ENCODE assay signal across 8 mouse cellular contexts in the genomic region with DNA sequence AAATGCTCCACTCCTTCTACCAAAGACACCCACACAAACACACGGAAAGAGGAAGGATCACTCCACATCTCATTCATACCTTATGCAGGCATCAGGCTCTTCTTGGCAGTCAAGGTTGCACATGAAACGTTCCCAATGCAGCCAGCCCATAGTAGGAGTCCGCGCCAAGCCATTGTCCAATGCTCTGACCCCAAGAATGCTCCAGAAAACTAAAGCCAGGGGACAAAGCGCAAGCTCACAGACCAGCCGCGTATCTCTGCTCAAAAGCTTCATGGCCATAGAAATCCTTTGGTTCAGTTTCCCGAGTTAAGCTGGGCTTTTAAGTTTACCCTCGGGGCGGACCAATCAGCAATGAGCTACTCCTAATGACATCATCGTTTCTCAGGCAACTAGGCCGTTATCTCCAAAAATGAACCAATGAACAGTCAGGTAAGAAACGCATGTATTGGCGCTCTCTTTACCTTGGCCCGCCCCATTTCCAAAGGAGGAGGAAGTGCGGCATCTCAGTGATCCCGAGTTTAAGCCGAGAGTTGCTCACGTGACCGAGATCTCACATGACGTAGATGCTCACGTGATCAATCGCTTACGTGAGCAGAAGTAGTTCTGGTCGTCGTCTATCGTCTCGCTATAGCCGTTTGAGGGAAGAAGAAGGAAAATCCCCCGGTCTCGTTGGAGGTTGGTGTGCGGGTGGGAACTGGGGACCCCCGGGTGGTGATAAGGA. TPM values are rescaled to one million over a fixed set of nuclear protein-coding genes. Genes with fewer than 3 reads are reported as not detected.
DNase-seq lines count a peak whose midpoint lies in the region; ATAC-seq and TF ChIP-seq lines count a peak whose summit lies in the region.

Gene Gla, minus strand, starts transcription at position 467 of the 721 bp plus-strand sequence.
Gene Hnrnph2, plus strand, starts transcription at position 521 of the 721 bp plus-strand sequence.

- peak within 1 kb of the TSS; percentile 66 for H3K9ac ChIP-seq in kidney, embryonic 14.5 days (ENCODE audit: low read depth, low read length)
- peak within 1 kb of the TSS; percentile 47 for H3K9ac ChIP-seq in limb, embryonic 15.5 days

- H3K4me1 ChIP-seq in bone marrow macrophage, adult 2 months (ENCODE audit: control insufficient read depth, insufficient read depth, low read length): peaks cover 11% of the 10 kb centered on the region
- H3K4me1 ChIP-seq in embryonic fibroblast, embryonic 13.5 days (ENCODE audit: control insufficient read depth, insufficient read depth, low read length): no peaks in the 10 kb centered on the region; the same call in 1 of the 2 replicates
- H3K4me1 ChIP-seq in kidney, embryonic 14.5 days (ENCODE audit: control insufficient read depth, insufficient read depth, low read length): no peaks in the 10 kb centered on the region
- peaks cover 2% of the 10 kb centered on the region; the same call in 1 of the 2 replicates for H3K4me1 ChIP-seq in limb, embryonic 15.5 days

- peak; percentile 95 for DNase-seq in A20 (ENCODE audit: low read depth, low spot score)
- DNase-seq in heart, adult 9 months (ENCODE audit: low spot score in 2 of 2): peak; percentile 93 to 96
- DNase-seq in monocyte, adult 2 months (ENCODE audit: low read depth in 1 of 2, low spot score in 2 of 2): peak; percentile 77 to 80
- DNase-seq in spleen, postnatal 36 days (ENCODE audit: low spot score in 2 of 2): peak; percentile 86 to 93

- no peaks in the 10 kb centered on the region for H3K9me3 ChIP-seq in kidney, embryonic 14.5 days (ENCODE audit: control insufficient read depth, low read length)
- no peaks in the 10 kb centered on the region for H3K9me3 ChIP-seq in limb, embryonic 15.5 days

- ATAC-seq in kidney, embryonic 14.5 days (ENCODE audit: low FRiP score, low TSS enrichment): peak; percentile 98
- ATAC-seq in limb, embryonic 15.5 days (ENCODE audit: insufficient number of reproducible peaks, low FRiP score, low TSS enrichment, low read depth): peak; percentile 96

- 33% methylated on average over 33 of the region's 33 CpGs for WGBS in kidney, embryonic 14.5 days
- 22% methylated on average over 33 of the region's 33 CpGs for WGBS in limb, embryonic 15.5 days

- H3K4me2 ChIP-seq in kidney, embryonic 14.5 days (replicated peaks; ENCODE audit: low read depth, low read length): peak within 1 kb of the TSS; percentile 51
- H3K4me2 ChIP-seq in limb, embryonic 15.5 days: peak within 1 kb of the TSS; percentile 49

- no peaks in the 10 kb centered on the region for H3K27me3 ChIP-seq in kidney, embryonic 14.5 days (ENCODE audit: control insufficient read depth, insufficient read depth, low read length)
- H3K27me3 ChIP-seq in limb, embryonic 15.5 days: 0 out of 2 replicates have a peak, but pooled peaks cover 3% of the 10 kb centered on the region

- H3K4me3 ChIP-seq in bone marrow macrophage, adult 2 months (ENCODE audit: insufficient read depth, low read length): peak within 1 kb of the TSS; percentile 97
- H3K4me3 ChIP-seq in embryonic fibroblast, embryonic 13.5 days (ENCODE audit: insufficient read depth, low read length): peak within 1 kb of the TSS; percentile 69
- H3K4me3 ChIP-seq in kidney, embryonic 14.5 days (ENCODE audit: low read length): peak within 1 kb of the TSS; percentile 57
- peak within 1 kb of the TSS; percentile 53 for H3K4me3 ChIP-seq in limb, embryonic 15.5 days

- no peak for TF ChIP-seq POLR2A in bone marrow macrophage, adult 2 months (IDR thresholded peaks at IDR 0.05; ENCODE audit: borderline replicate concordance, low read depth, low read length)
- peak; percentile 72 for TF ChIP-seq POLR2A in embryonic fibroblast, embryonic 13.5 days (IDR thresholded peaks at IDR 0.05; ENCODE audit: low read depth, low read length)

- H3K36me3 ChIP-seq in kidney, embryonic 14.5 days (ENCODE audit: control insufficient read depth, insufficient read depth, low read length): no peaks in the 10 kb centered on the region; the same call in 1 of the 2 replicates
- no peaks in the 10 kb centered on the region for H3K36me3 ChIP-seq in limb, embryonic 15.5 days

- TF ChIP-seq CTCF in bone marrow macrophage, adult 2 months (IDR thresholded peaks at IDR 0.05; ENCODE audit: low read depth, low read length): no peak
- TF ChIP-seq CTCF in embryonic fibroblast, embryonic 13.5 days (IDR thresholded peaks at IDR 0.05; ENCODE audit: borderline replicate concordance, insufficient read depth, low read length): no peak

- H3K27ac ChIP-seq in bone marrow macrophage, adult 2 months (ENCODE audit: insufficient read depth, low read depth, low read length): peak within 1 kb of the TSS; percentile 99
- peak within 1 kb of the TSS; percentile 66 for H3K27ac ChIP-seq in embryonic fibroblast, embryonic 13.5 days (ENCODE audit: insufficient read depth, low read length)
- H3K27ac ChIP-seq in kidney, embryonic 14.5 days (ENCODE audit: low read depth, low read length): peak within 1 kb of the TSS; percentile 78
- H3K27ac ChIP-seq in limb, embryonic 15.5 days: peak within 1 kb of the TSS; percentile 93

RNA-seq across cellular contexts. Expression of gene Gla, which starts in this region (rescaled TPM):
- polyA plus RNA-seq in bone marrow macrophage, adult 2 months (2012; ENCODE audit: insufficient read depth, insufficient read length, missing spikeins): 50.1 and 57.5 TPM in 2 replicates
- polyA plus RNA-seq in embryonic fibroblast, embryonic 13.5 days (2011; ENCODE audit: insufficient read length, low read depth, missing spikeins): 11.2 and 14.7 TPM in 2 replicates
- 5.0 and 6.3 TPM in 2 replicates for polyA plus RNA-seq in kidney, embryonic 14.5 days (2014; fragmentation: Nextera tagmentation; extraction: Ambion mirVana)
- 4.2 and 4.6 TPM in 2 replicates for polyA plus RNA-seq in limb, embryonic 15.5 days (2015; fragmentation: Nextera tagmentation; extraction: Ambion mirVana)

RNA-seq across cellular contexts. Expression of gene Hnrnph2, which starts in this region (rescaled TPM):
- polyA plus RNA-seq in bone marrow macrophage, adult 2 months (2012; ENCODE audit: insufficient read depth, insufficient read length, missing spikeins): 105 TPM in 2 replicates
- 113 and 117 TPM in 2 replicates for polyA plus RNA-seq in embryonic fibroblast, embryonic 13.5 days (2011; ENCODE audit: insufficient read length, low read depth, missing spikeins)
- polyA plus RNA-seq in kidney, embryonic 14.5 days (2014; fragmentation: Nextera tagmentation; extraction: Ambion mirVana): 91.6 and 99.6 TPM in 2 replicates
- polyA plus RNA-seq in limb, embryonic 15.5 days (2015; fragmentation: Nextera tagmentation; extraction: Ambion mirVana): 140 and 151 TPM in 2 replicates

Comparison
In these comparisons a context has a peak if more than half of its experiments do, and no peak if none do; other contexts are left out.
1. Peak in every context shown above with its lines: DNase-seq, ATAC-seq, H3K4me3 ChIP-seq and H3K27ac ChIP-seq.